20 mouse cellular contexts compared by ENCODE assay signal in genomic region chr7:109850531-109850930, GRCm38 (mm10). TPM values are rescaled to one million over a fixed set of nuclear protein-coding genes. Genes with fewer than 3 reads are reported as not detected.
DNase-seq lines count a peak whose midpoint lies in the region; ATAC-seq and TF ChIP-seq lines count a peak whose summit lies in the region.
"Had no signal": no experiment of that assay in that cellular context is flagged by ENCODE, and none has a peak within 500 bp of the region (broad histone marks: within the 10 kb centered on the region; RNA-seq: fewer than 3 reads in every experiment).

No protein-coding gene starts in this region.

- TF ChIP-seq CTCF in hindbrain, postnatal 0 days (IDR thresholded peaks at IDR 0.05; ENCODE audit: low read depth): no peak
- no peak for TF ChIP-seq CTCF in G1E (IDR thresholded peaks at IDR 0.05; ENCODE audit: low read depth, low read length)

- no peak for DNase-seq in forebrain, embryonic 10.5 days (ENCODE audit: extremely low spot score, low spot score)
- DNase-seq in hindbrain, embryonic 10.5 days (ENCODE audit: low spot score): no peak
- no peak for DNase-seq in hindbrain, postnatal 0 days (ENCODE audit: low spot score)
- peak; percentile 94 for DNase-seq in midbrain, embryonic 11.5 days (ENCODE audit: low spot score, missing footprints)
- DNase-seq in G1E (ENCODE audit: low spot score): no peak
- DNase-seq in left cerebral cortex, adult 8-10 months (ENCODE audit: low spot score in 2 of 2): no peak
- DNase-seq: adrenal gland, postnatal 10 days; B cell, adult 2 months; cerebellum, adult 11 months; cerebellum, adult 8-10 months; cerebellum, postnatal 25 days; gastrocnemius, postnatal 10 days; heart, adult 2 months had no signal

- WGBS in forebrain, embryonic 10.5 days: 44% methylated on average over 3 of the region's 3 CpGs
- 37% methylated on average over 3 of the region's 3 CpGs for WGBS in forebrain, embryonic 12.5 days
- 44% methylated on average over 3 of the region's 3 CpGs for WGBS in hindbrain, embryonic 10.5 days
- WGBS in hindbrain, postnatal 0 days: 28% methylated on average over 3 of the region's 3 CpGs
- WGBS in midbrain, embryonic 11.5 days: 34% methylated on average over 3 of the region's 3 CpGs
- 14% methylated on average over 3 of the region's 3 CpGs for WGBS in midbrain, embryonic 15.5 days

- H3K27ac ChIP-seq in forebrain, embryonic 10.5 days: peak overlapping the region; percentile 54; the same call in 1 of the 2 replicates
- no peak overlapping the region for H3K27ac ChIP-seq in forebrain, embryonic 12.5 days
- H3K27ac ChIP-seq in hindbrain, embryonic 10.5 days: peak overlapping the region; percentile 81
- no peak overlapping the region for H3K27ac ChIP-seq in hindbrain, postnatal 0 days
- H3K27ac ChIP-seq in midbrain, embryonic 11.5 days (ENCODE audit: low read depth, low read length): no peak overlapping the region
- H3K27ac ChIP-seq in midbrain, embryonic 15.5 days: no peak overlapping the region
- H3K27ac ChIP-seq: embryonic facial prominence, embryonic 13.5 days; heart, adult 2 months had no signal

- no peak for ATAC-seq in forebrain, embryonic 12.5 days (ENCODE audit: low FRiP score)
- ATAC-seq in hindbrain, postnatal 0 days: no peak
- peak; percentile 43; the same call in 1 of the 2 replicates for ATAC-seq in midbrain, embryonic 11.5 days (ENCODE audit: low FRiP score)
- no peak for ATAC-seq in midbrain, embryonic 15.5 days (replicated peaks)
- no peak for ATAC-seq in G1E (ENCODE audit: extremely low read depth, insufficient number of reproducible peaks, low FRiP score, poor library complexity, severe bottlenecking)
- ATAC-seq: CD4-positive, CD25-positive, alpha-beta regulatory T cell, adult 4 months; hindbrain, embryonic 16.5 days had no signal

- H3K9me3 ChIP-seq in forebrain, embryonic 10.5 days: no peaks in the 10 kb centered on the region
- no peaks in the 10 kb centered on the region for H3K9me3 ChIP-seq in forebrain, embryonic 12.5 days
- no peaks in the 10 kb centered on the region for H3K9me3 ChIP-seq in hindbrain, embryonic 10.5 days
- no peaks in the 10 kb centered on the region for H3K9me3 ChIP-seq in hindbrain, postnatal 0 days (ENCODE audit: low read length)
- H3K9me3 ChIP-seq in midbrain, embryonic 11.5 days (ENCODE audit: control insufficient read depth, low read length): no peaks in the 10 kb centered on the region
- no peaks in the 10 kb centered on the region for H3K9me3 ChIP-seq in midbrain, embryonic 15.5 days
- H3K9me3 ChIP-seq in G1E (replicated peaks): peaks cover 2% of the 10 kb centered on the region; the same call in 1 of the 2 replicates
- H3K9me3 ChIP-seq: embryonic facial prominence, embryonic 13.5 days; heart, embryonic 13.5 days had no signal

- H3K27me3 ChIP-seq in forebrain, embryonic 10.5 days (ENCODE audit: poor library complexity, severe bottlenecking): peaks cover 69% of the 10 kb centered on the region
- H3K27me3 ChIP-seq in forebrain, embryonic 12.5 days: peaks cover 28% of the 10 kb centered on the region
- H3K27me3 ChIP-seq in hindbrain, embryonic 10.5 days (ENCODE audit: insufficient read depth, poor library complexity, severe bottlenecking): peaks cover 37% of the 10 kb centered on the region
- no peaks in the 10 kb centered on the region for H3K27me3 ChIP-seq in hindbrain, postnatal 0 days (ENCODE audit: insufficient read depth, low read length)
- H3K27me3 ChIP-seq in midbrain, embryonic 11.5 days (ENCODE audit: control insufficient read depth, insufficient read depth, low read length): 0 out of 2 replicates have a peak, but pooled peaks cover 2% of the 10 kb centered on the region
- no peaks in the 10 kb centered on the region for H3K27me3 ChIP-seq in midbrain, embryonic 15.5 days (replicated peaks)
- H3K27me3 ChIP-seq in G1E (ENCODE audit: insufficient read depth, low read length): no peaks in the 10 kb centered on the region
- H3K27me3 ChIP-seq: embryonic facial prominence, embryonic 13.5 days; heart, embryonic 13.5 days had no signal

- H3K9ac ChIP-seq in forebrain, embryonic 12.5 days: no peak overlapping the region
- H3K9ac ChIP-seq in hindbrain, postnatal 0 days (replicated peaks; ENCODE audit: low read length): no peak overlapping the region
- H3K9ac ChIP-seq in midbrain, embryonic 11.5 days (ENCODE audit: low read length): no peak overlapping the region
- H3K9ac ChIP-seq in midbrain, embryonic 15.5 days: no peak overlapping the region
- H3K9ac ChIP-seq: embryonic facial prominence, embryonic 13.5 days had no signal

- H3K4me3 ChIP-seq in forebrain, embryonic 10.5 days: no peak overlapping the region
- H3K4me3 ChIP-seq in forebrain, embryonic 12.5 days (replicated peaks): no peak overlapping the region
- no peak overlapping the region for H3K4me3 ChIP-seq in hindbrain, embryonic 10.5 days
- H3K4me3 ChIP-seq in hindbrain, postnatal 0 days (ENCODE audit: low read length): no peak overlapping the region
- no peak overlapping the region for H3K4me3 ChIP-seq in midbrain, embryonic 11.5 days (ENCODE audit: low read depth, low read length)
- H3K4me3 ChIP-seq in midbrain, embryonic 15.5 days: no peak overlapping the region
- peak overlapping the region; percentile 64; the same call in 1 of the 2 replicates for H3K4me3 ChIP-seq in G1E (ENCODE audit: low read depth, low read length)
- H3K4me3 ChIP-seq: embryonic facial prominence, embryonic 13.5 days; heart, adult 2 months; heart, embryonic 13.5 days had no signal

- H3K36me3 ChIP-seq in forebrain, embryonic 10.5 days (replicated peaks): no peaks in the 10 kb centered on the region
- no peaks in the 10 kb centered on the region for H3K36me3 ChIP-seq in forebrain, embryonic 12.5 days (replicated peaks)
- H3K36me3 ChIP-seq in hindbrain, embryonic 10.5 days: peaks cover 9% of the 10 kb centered on the region; the same call in 1 of the 2 replicates
- H3K36me3 ChIP-seq in hindbrain, postnatal 0 days (ENCODE audit: insufficient read depth, low read length): no peaks in the 10 kb centered on the region
- no peaks in the 10 kb centered on the region for H3K36me3 ChIP-seq in midbrain, embryonic 11.5 days (ENCODE audit: control insufficient read depth, insufficient read depth, low read length)
- H3K36me3 ChIP-seq in midbrain, embryonic 15.5 days (replicated peaks): no peaks in the 10 kb centered on the region
- H3K36me3 ChIP-seq in G1E (replicated peaks): peaks cover 21% of the 10 kb centered on the region
- H3K36me3 ChIP-seq: embryonic facial prominence, embryonic 13.5 days; heart, embryonic 13.5 days had no signal

- H3K4me1 ChIP-seq in forebrain, embryonic 10.5 days: peaks cover 42% of the 10 kb centered on the region
- H3K4me1 ChIP-seq in forebrain, embryonic 12.5 days: peaks cover 24% of the 10 kb centered on the region
- peaks cover 50% of the 10 kb centered on the region for H3K4me1 ChIP-seq in hindbrain, embryonic 10.5 days (replicated peaks)
- no peaks in the 10 kb centered on the region for H3K4me1 ChIP-seq in hindbrain, postnatal 0 days (ENCODE audit: insufficient read depth, low read length)
- peaks cover 23% of the 10 kb centered on the region for H3K4me1 ChIP-seq in midbrain, embryonic 11.5 days (ENCODE audit: control insufficient read depth, insufficient read depth, low read length)
- H3K4me1 ChIP-seq in midbrain, embryonic 15.5 days: peaks cover 17% of the 10 kb centered on the region
- H3K4me1 ChIP-seq in G1E (ENCODE audit: insufficient read depth, low read depth, low read length): peaks cover 80% of the 10 kb centered on the region
- H3K4me1 ChIP-seq: embryonic facial prominence, embryonic 13.5 days had no signal

- no peak overlapping the region for H3K4me2 ChIP-seq in forebrain, embryonic 12.5 days
- H3K4me2 ChIP-seq in hindbrain, postnatal 0 days (ENCODE audit: low read depth, low read length): no peak overlapping the region
- H3K4me2 ChIP-seq in midbrain, embryonic 11.5 days: no peak overlapping the region
- H3K4me2 ChIP-seq in midbrain, embryonic 15.5 days: no peak overlapping the region
- H3K4me2 ChIP-seq: embryonic facial prominence, embryonic 13.5 days; heart, embryonic 13.5 days had no signal

RNA-seq across cellular contexts. Expression of gene Scube2, which starts 14.9 kb away (rescaled TPM):
- polyA plus RNA-seq in forebrain, embryonic 10.5 days (2016; fragmentation: Nextera tagmentation; extraction: Ambion mirVana): 1.4 and 1.8 TPM in 2 replicates
- polyA plus RNA-seq in forebrain, embryonic 12.5 days (2016; fragmentation: Nextera tagmentation; extraction: Ambion mirVana): 1.5 and 1.8 TPM in 2 replicates
- polyA plus RNA-seq in hindbrain, embryonic 10.5 days (2016; fragmentation: Nextera tagmentation; extraction: Ambion mirVana): 4.7 and 5.8 TPM in 2 replicates
- total RNA-seq in hindbrain, postnatal 0 days (2014; rRNA removed): 6.6 and 8.2 TPM in 2 replicates
- 3.7 and 4.1 TPM in 2 replicates for polyA plus RNA-seq in hindbrain, postnatal 0 days (2015; fragmentation: Nextera tagmentation; extraction: Ambion mirVana)
- 3.6 and 4.2 TPM in 2 replicates for polyA plus RNA-seq in midbrain, embryonic 11.5 days (2014; fragmentation: Nextera tagmentation; extraction: Ambion mirVana)
- 1.7 and 2.2 TPM in 2 replicates for polyA plus RNA-seq in midbrain, embryonic 15.5 days (2015; fragmentation: Nextera tagmentation; extraction: Ambion mirVana)
- total RNA-seq in G1E (2014; fragmentation: Nextera tagmentation): 10.3 and 11.1 TPM in 2 replicates
- total RNA-seq in G1E (2017): 3.0 and 3.1 TPM in 2 replicates
- polyA plus RNA-seq in G1E (2012): 0.20 TPM in 2 replicates
- total RNA-seq in left cerebral cortex, adult 8-10 months (2022): 1 to 10 TPM in 1 of 4 experiments, under 1 TPM in 3; 0.79 to 1.2 (median 0.88) TPM
- total RNA-seq: hematopoietic stem cell, adult 5-6 weeks had no signal
- polyA plus RNA-seq: CD4-positive, CD25-positive, alpha-beta regulatory T cell, adult 4 months had no signal

Comparison
In these comparisons a context has a peak if more than half of its experiments do, and no peak if none do; other contexts are left out.
1. H3K27ac ChIP-seq: peak in forebrain, embryonic 10.5 days (single experiment) and hindbrain, embryonic 10.5 days (single experiment); none in forebrain, embryonic 12.5 days (single experiment), hindbrain, postnatal 0 days (single experiment), midbrain, embryonic 11.5 days (single experiment) and midbrain, embryonic 15.5 days (single experiment).